7 mouse cellular contexts compared by ENCODE assay signal in genomic region chr4:70535711-70536311, GRCm38 (mm10). TPM values are rescaled to one million over a fixed set of nuclear protein-coding genes. Genes with fewer than 3 reads are reported as not detected.
DNase-seq lines count a peak whose midpoint lies in the region; ATAC-seq and TF ChIP-seq lines count a peak whose summit lies in the region.

No protein-coding gene starts in this region.

- in situ Hi-C loops in ES-E14 (cut with MboI; ENCODE audit: low sequenced_read_pairs in 2 of 2, unreplicated experiment in 2 of 2), result no loop called here

- H3K4me3 ChIP-seq in ES-E14 (ENCODE audit: insufficient read depth in 1 of 2, low read depth in 1 of 2, low read length in 2 of 2, poor library complexity in 1 of 2, severe bottlenecking in 1 of 2), result peak overlapping the region; percentile 77 to 79; a peak in 2 of 4 replicates
- H3K4me3 ChIP-seq in embryonic facial prominence, embryonic 14.5 days (ENCODE audit: low read depth, low read length), result peak overlapping the region; percentile 88
- H3K4me3 ChIP-seq in heart, embryonic 14.5 days (ENCODE audit: control insufficient read depth in 1 of 2, insufficient read depth in 1 of 2, low read depth in 1 of 2, low read length in 2 of 2), result peak overlapping the region; percentile 61 to 91
- H3K4me3 ChIP-seq in kidney, embryonic 15.5 days (replicated peaks), result peak overlapping the region; percentile 93
- peak overlapping the region; percentile 91 for H3K4me3 ChIP-seq in lung, postnatal 0 days (ENCODE audit: low read depth, low read length)

- DNase-seq in ES-E14 (ENCODE audit: low read depth, low spot score), result no peak
- DNase-seq in adrenal gland, adult 2 months, result peak; percentile 71
- peak; percentile 84 for DNase-seq in embryonic facial prominence, embryonic 14.5 days (ENCODE audit: low spot score)
- DNase-seq in lung, postnatal 0 days (ENCODE audit: low spot score), result peak; percentile 79
- DNase-seq in ovary, postnatal 14 days (ENCODE audit: low spot score), result peak; percentile 11

- no peak for TF ChIP-seq EP300 in lung, postnatal 0 days (IDR thresholded peaks at IDR 0.05)

- H3K4me2 ChIP-seq in embryonic facial prominence, embryonic 14.5 days (ENCODE audit: low read depth, low read length), result peak overlapping the region; percentile 73
- peak overlapping the region; percentile 92 for H3K4me2 ChIP-seq in heart, embryonic 14.5 days (ENCODE audit: low read length)
- peak overlapping the region; percentile 63 for H3K4me2 ChIP-seq in kidney, embryonic 15.5 days
- peak overlapping the region; percentile 97 for H3K4me2 ChIP-seq in lung, postnatal 0 days (replicated peaks; ENCODE audit: low read depth, low read length)

- WGBS in embryonic facial prominence, embryonic 14.5 days, result 8% methylated on average over 7 of the region's 7 CpGs
- 17% methylated on average over 7 of the region's 7 CpGs for WGBS in heart, embryonic 14.5 days
- 6% methylated on average over 7 of the region's 7 CpGs for WGBS in kidney, embryonic 15.5 days
- 9% methylated on average over 7 of the region's 7 CpGs for WGBS in lung, postnatal 0 days

- no peaks in the 10 kb centered on the region; a peak in 1 of 4 replicates for H3K4me1 ChIP-seq in ES-E14 (ENCODE audit: control insufficient read depth in 2 of 2, insufficient read depth in 2 of 2, low read length in 2 of 2, poor library complexity in 1 of 2)
- H3K4me1 ChIP-seq in embryonic facial prominence, embryonic 14.5 days (ENCODE audit: control insufficient read depth, insufficient read depth, low read length), result peaks cover 26% of the 10 kb centered on the region
- peaks cover 5 to 18% of the 10 kb centered on the region in 2 experiments for H3K4me1 ChIP-seq in heart, embryonic 14.5 days (ENCODE audit: control insufficient read depth in 2 of 2, insufficient read depth in 2 of 2, low read length in 2 of 2)
- H3K4me1 ChIP-seq in kidney, embryonic 15.5 days, result peaks cover 30% of the 10 kb centered on the region
- H3K4me1 ChIP-seq in lung, postnatal 0 days (ENCODE audit: insufficient read depth, low read depth, low read length), result peaks cover 7% of the 10 kb centered on the region; the same call in 1 of the 2 replicates

- H3K9me3 ChIP-seq in ES-E14 (ENCODE audit: control insufficient read depth, insufficient read depth, low read depth, low read length), result no peaks in the 10 kb centered on the region
- H3K9me3 ChIP-seq in embryonic facial prominence, embryonic 14.5 days (ENCODE audit: control insufficient read depth, low read length), result no peaks in the 10 kb centered on the region
- no peaks in the 10 kb centered on the region for H3K9me3 ChIP-seq in heart, embryonic 14.5 days (ENCODE audit: control insufficient read depth, low read length)
- no peaks in the 10 kb centered on the region for H3K9me3 ChIP-seq in kidney, embryonic 15.5 days (replicated peaks)
- no peaks in the 10 kb centered on the region for H3K9me3 ChIP-seq in lung, postnatal 0 days (ENCODE audit: low read length)

- H3K27ac ChIP-seq in ES-E14 (ENCODE audit: insufficient read depth, low read depth, low read length, poor library complexity, severe bottlenecking), result no peak overlapping the region
- peak overlapping the region; percentile 93 for H3K27ac ChIP-seq in embryonic facial prominence, embryonic 14.5 days (replicated peaks; ENCODE audit: low read depth, low read length)
- peak overlapping the region in 1 of 2 experiments; percentile 93; a peak in 3 of 4 replicates for H3K27ac ChIP-seq in heart, embryonic 14.5 days (replicated peaks in 1 of 2; ENCODE audit: control insufficient read depth in 1 of 2, insufficient read depth in 1 of 2, low read depth in 2 of 2, low read length in 2 of 2)
- peak overlapping the region; percentile 95 for H3K27ac ChIP-seq in kidney, embryonic 15.5 days
- H3K27ac ChIP-seq in lung, postnatal 0 days (ENCODE audit: low read length), result peak overlapping the region; percentile 95

- TF ChIP-seq CTCF in lung, postnatal 0 days (IDR thresholded peaks at IDR 0.05), result no peak

- H3K27me3 ChIP-seq in embryonic facial prominence, embryonic 14.5 days (replicated peaks; ENCODE audit: control insufficient read depth, insufficient read depth, low read length), result no peaks in the 10 kb centered on the region
- no peaks in the 10 kb centered on the region for H3K27me3 ChIP-seq in heart, embryonic 14.5 days (ENCODE audit: control insufficient read depth, insufficient read depth, low read length)
- H3K27me3 ChIP-seq in kidney, embryonic 15.5 days, result no peaks in the 10 kb centered on the region
- H3K27me3 ChIP-seq in lung, postnatal 0 days (replicated peaks; ENCODE audit: insufficient read depth, low read length), result no peaks in the 10 kb centered on the region

- H3K36me3 ChIP-seq in ES-E14 (ENCODE audit: control insufficient read depth, insufficient read depth, low read length, poor library complexity, severe bottlenecking), result no peaks in the 10 kb centered on the region
- no peaks in the 10 kb centered on the region for H3K36me3 ChIP-seq in embryonic facial prominence, embryonic 14.5 days (ENCODE audit: control insufficient read depth, insufficient read depth, low read length)
- H3K36me3 ChIP-seq in heart, embryonic 14.5 days (ENCODE audit: control insufficient read depth, insufficient read depth, low read length), result no peaks in the 10 kb centered on the region
- no peaks in the 10 kb centered on the region for H3K36me3 ChIP-seq in kidney, embryonic 15.5 days
- H3K36me3 ChIP-seq in lung, postnatal 0 days (ENCODE audit: insufficient read depth, low read length), result no peaks in the 10 kb centered on the region

- H3K9ac ChIP-seq in ES-E14 (ENCODE audit: insufficient read depth, low read depth, low read length, poor library complexity, severe bottlenecking), result no peak overlapping the region; the same call in 1 of the 2 replicates
- H3K9ac ChIP-seq in embryonic facial prominence, embryonic 14.5 days (ENCODE audit: low read depth, low read length), result peak overlapping the region; percentile 89
- H3K9ac ChIP-seq in heart, embryonic 14.5 days (ENCODE audit: low read length), result peak overlapping the region; percentile 92
- H3K9ac ChIP-seq in kidney, embryonic 15.5 days, result peak overlapping the region; percentile 87
- peak overlapping the region; percentile 76; the same call in 1 of the 2 replicates for H3K9ac ChIP-seq in lung, postnatal 0 days (replicated peaks; ENCODE audit: low read depth)

- ATAC-seq in embryonic facial prominence, embryonic 14.5 days (ENCODE audit: low read depth), result peak; percentile 11
- ATAC-seq in heart, embryonic 14.5 days (ENCODE audit: insufficient number of reproducible peaks, insufficient read depth, low FRiP score, low read depth), result no peak
- ATAC-seq in kidney, embryonic 15.5 days (replicated peaks; ENCODE audit: low FRiP score), result no peak
- ATAC-seq in lung, postnatal 0 days, result peak; percentile 24

TF ChIP-seq in ES-E14, 5 proteins besides CTCF, POLR2A, EP300 and RAD21:
- TF ChIP-seq ZC3H11A (IDR thresholded peaks at IDR 0.05; ENCODE audit: borderline replicate concordance, low read depth, low read length), result no peak
TF ChIP-seq in ES-E14: peak in this region for 0.

RNA-seq across cellular contexts. Expression of gene Megf9, which starts 1.0 kb away (rescaled TPM):
- total RNA-seq in ES-E14 (2012; rRNA removed), result 1.7 and 2.2 TPM in 2 replicates
- 10 to 100 TPM; 29.3 to 35.6 TPM for total RNA-seq in adrenal gland, adult 2 months (2021)
- 51.5 and 54.6 TPM in 2 replicates for polyA plus RNA-seq in adrenal gland, adult 2 months (2012; rRNA removed)
- polyA plus RNA-seq in embryonic facial prominence, embryonic 14.5 days (2014; fragmentation: Nextera tagmentation; extraction: Ambion mirVana), result 15.0 and 15.6 TPM in 2 replicates
- 6.4 and 7.2 TPM in 2 replicates for polyA plus RNA-seq in heart, embryonic 14.5 days (2014; fragmentation: Nextera tagmentation; extraction: Ambion mirVana)
- 12.8 and 13.6 TPM in 2 replicates for polyA plus RNA-seq in kidney, embryonic 15.5 days (2015; fragmentation: Nextera tagmentation; extraction: Ambion mirVana)
- 10.5 and 11.8 TPM in 2 replicates for polyA plus RNA-seq in lung, postnatal 0 days (2015; fragmentation: Nextera tagmentation; extraction: Ambion mirVana)

Comparison
In these comparisons a context has a peak if more than half of its experiments do, and no peak if none do; other contexts are left out.
1. ATAC-seq: peak in embryonic facial prominence, embryonic 14.5 days (single experiment) and lung, postnatal 0 days (single experiment); none in heart, embryonic 14.5 days (single experiment) and kidney, embryonic 15.5 days (single experiment).
2. Peak in every context shown above with its lines, with median percentiles within 50 percentile points of each other: H3K4me3 ChIP-seq and H3K4me2 ChIP-seq.